Mouse (Mus musculus) forebrain, embryonic 15.5 days (tissue): Measurements from ENCODE around the gene Xrra1. TPM values are rescaled to one million over a fixed set of nuclear protein-coding genes. Genes with fewer than 3 reads are reported as not detected.

Experiments
- ATAC-seq: fragments of 200-750 bp; cut with Nextera tagmentation; replicated peaks from 2 replicates; pipeline ENCODE4 v1.8.0; 2017; ENCODE audit warnings: mild to moderate bottlenecking, moderate TSS enrichment, moderate library complexity
- H3K27ac ChIP-seq: fragments of 300-500 bp; sonication (generic); replicated peaks from 2 replicates; pipeline ENCODE4 v1.5.1; 2015; ENCODE audit warnings: mild to moderate bottlenecking, inconsistent platforms
- H3K27me3 ChIP-seq: fragments of 300-500 bp; sonication (generic); 2 replicates; pipeline ENCODE4 v1.6.1; 2015; ENCODE audit warnings: inconsistent platforms
- H3K36me3 ChIP-seq: fragments of 300-500 bp; sonication (generic); 2 replicates; pipeline ENCODE4 v1.6.1; 2015; ENCODE audit warnings: mild to moderate bottlenecking, inconsistent platforms
- H3K4me1 ChIP-seq: fragments of 300-500 bp; sonication (generic); 2 replicates; pipeline ENCODE4 v1.6.1; 2015; ENCODE audit warnings: inconsistent platforms
- H3K4me2 ChIP-seq: fragments of 300-500 bp; sonication (generic); replicated peaks from 2 replicates; pipeline ENCODE4 v1.6.1; 2015; ENCODE audit warnings: mild to moderate bottlenecking, inconsistent platforms
- H3K4me3 ChIP-seq: fragments of 300-500 bp; sonication (generic); 2 replicates; pipeline ENCODE4 v1.5.1; 2015; ENCODE audit warnings: mild to moderate bottlenecking, inconsistent platforms
- H3K9ac ChIP-seq: fragments of 300-500 bp; sonication (generic); replicated peaks from 2 replicates; pipeline ENCODE4 v1.6.1; 2015; ENCODE audit warnings: mild to moderate bottlenecking, inconsistent platforms
- H3K9me3 ChIP-seq: fragments of 300-500 bp; sonication (generic); 2 replicates; pipeline ENCODE4 v1.6.1; 2016; ENCODE audit warnings: inconsistent platforms
- WGBS: fragments of 180-500 bp; shearing (Covaris S2); methylation state at CpG from one replicate; pipeline ENCODE4 v1.1.7; 2015; ENCODE audit warnings: mixed read lengths; 5-methylcytosine and 5-hydroxymethylcytosine counted together
- polyA plus RNA-seq: library from polyadenylated mRNA; unstranded; fragments of >200 nt; fragmentation: Nextera tagmentation; extraction: Ambion mirVana; gene quantifications from 2 replicates; pipeline ENCODE4 v1.2.1, GENCODE M21; 2015

Xrra1 gene
- polyA plus RNA-seq, 1 experiment from 2014 or later, result 0.65 TPM

DNA sequence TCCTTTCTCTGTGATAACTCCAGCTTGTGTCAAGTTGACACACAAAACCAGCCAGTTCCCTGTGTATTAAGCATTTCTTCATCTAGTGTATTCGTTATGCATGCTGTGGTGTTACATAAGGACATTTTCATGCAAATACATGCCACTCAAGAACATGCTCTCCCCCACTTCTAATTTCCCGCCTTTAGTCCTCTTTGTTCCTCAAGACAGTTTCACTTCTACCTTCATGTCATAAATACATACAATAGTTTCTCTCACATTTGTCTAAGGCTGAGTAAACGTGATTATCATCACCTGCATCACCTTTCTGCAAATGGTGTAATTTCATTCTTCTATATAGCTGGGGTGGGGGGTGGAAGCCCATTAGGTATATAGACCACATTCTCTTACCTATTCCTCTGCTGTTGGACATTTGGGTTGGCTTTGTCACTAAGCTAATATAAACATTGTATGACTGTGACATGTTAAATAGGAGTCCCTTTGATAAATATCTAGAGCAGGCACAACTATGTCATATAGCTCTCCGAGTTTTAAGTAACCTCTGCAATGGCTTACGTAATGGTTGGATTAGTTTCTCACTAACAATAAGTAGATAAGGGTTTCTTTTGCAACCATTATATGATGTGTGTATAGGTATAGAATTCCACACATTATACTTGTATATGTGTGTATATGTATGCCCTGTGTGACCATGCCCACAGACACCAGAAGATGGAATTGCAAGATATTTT, 25.6 kb upstream of the Xrra1 start:
- no peaks in the 10 kb centered on the region for H3K27me3 ChIP-seq
- WGBS, result 83% methylated on average over 5 of the region's 5 CpGs
- H3K27ac ChIP-seq, result no peak overlapping the region
- no peak overlapping the region for H3K4me2 ChIP-seq
- no peak overlapping the region for H3K4me3 ChIP-seq
- no peak for ATAC-seq
- no peak overlapping the region for H3K9ac ChIP-seq
- 0 out of 2 replicates have a peak, but pooled peaks cover 5% of the 10 kb centered on the region for H3K4me1 ChIP-seq
- H3K36me3 ChIP-seq, result peaks cover 10% of the 10 kb centered on the region
- H3K9me3 ChIP-seq, result no peaks in the 10 kb centered on the region

DNA sequence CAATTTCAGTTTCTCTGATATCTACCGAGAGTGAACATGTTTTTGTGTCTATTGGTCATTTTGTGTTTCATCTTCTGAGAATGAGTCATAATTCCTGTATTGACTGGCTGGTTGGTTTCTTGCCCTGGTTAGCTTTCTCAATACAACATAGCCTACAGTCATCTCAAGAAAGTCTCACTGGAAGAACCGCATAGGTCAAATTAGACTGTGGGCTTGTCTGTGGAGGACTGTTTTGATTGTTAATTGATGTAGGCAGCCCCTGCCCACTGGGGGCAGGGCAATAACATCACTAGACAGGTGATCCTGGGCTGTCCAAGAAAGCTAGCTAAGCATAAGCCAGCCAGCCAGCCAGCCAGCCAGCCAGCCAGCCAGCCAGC, 25.1 kb upstream of the Xrra1 start:
- Histone ChIP-seq H3K9ac (no peak overlapping the region), H3K27ac (no peak overlapping the region), H3K27me3 (no peaks in the 10 kb centered on the region), H3K9me3 (no peaks in the 10 kb centered on the region), H3K4me2 (no peak overlapping the region), H3K4me1 (no peaks in the 10 kb centered on the region), H3K4me3 (no peak overlapping the region), H3K36me3 (peaks cover 15% of the 10 kb centered on the region)
- no peak for ATAC-seq
- WGBS, result 88% methylated on average over 2 of the region's 2 CpGs

GRCm38 (mm10) chr7:99834314-99834853, 24.5 kb upstream of the Xrra1 start:
- no peak overlapping the region for H3K4me3 ChIP-seq
- no peaks in the 10 kb centered on the region for H3K4me1 ChIP-seq
- no peaks in the 10 kb centered on the region for H3K9me3 ChIP-seq
- 83% methylated on average over 5 of the region's 5 CpGs for WGBS
- no peak overlapping the region for H3K27ac ChIP-seq
- H3K9ac ChIP-seq, result no peak overlapping the region
- peaks cover 20% of the 10 kb centered on the region for H3K36me3 ChIP-seq
- H3K27me3 ChIP-seq, result no peaks in the 10 kb centered on the region
- no peak overlapping the region for H3K4me2 ChIP-seq
- ATAC-seq, result no peak

GRCm38 (mm10) chr7:99836781-99837180, 22.1 kb upstream of the Xrra1 start:
- Histone ChIP-seq H3K4me1 (no peaks in the 10 kb centered on the region), H3K4me3 (no peak overlapping the region), H3K27me3 (no peaks in the 10 kb centered on the region), H3K4me2 (no peak overlapping the region), H3K9me3 (no peaks in the 10 kb centered on the region), H3K36me3 (peaks cover 43% of the 10 kb centered on the region), H3K9ac (no peak overlapping the region), H3K27ac (no peak overlapping the region)
- ATAC-seq, result no peak
- WGBS, result 38% methylated on average over 4 of the region's 4 CpGs

DNA sequence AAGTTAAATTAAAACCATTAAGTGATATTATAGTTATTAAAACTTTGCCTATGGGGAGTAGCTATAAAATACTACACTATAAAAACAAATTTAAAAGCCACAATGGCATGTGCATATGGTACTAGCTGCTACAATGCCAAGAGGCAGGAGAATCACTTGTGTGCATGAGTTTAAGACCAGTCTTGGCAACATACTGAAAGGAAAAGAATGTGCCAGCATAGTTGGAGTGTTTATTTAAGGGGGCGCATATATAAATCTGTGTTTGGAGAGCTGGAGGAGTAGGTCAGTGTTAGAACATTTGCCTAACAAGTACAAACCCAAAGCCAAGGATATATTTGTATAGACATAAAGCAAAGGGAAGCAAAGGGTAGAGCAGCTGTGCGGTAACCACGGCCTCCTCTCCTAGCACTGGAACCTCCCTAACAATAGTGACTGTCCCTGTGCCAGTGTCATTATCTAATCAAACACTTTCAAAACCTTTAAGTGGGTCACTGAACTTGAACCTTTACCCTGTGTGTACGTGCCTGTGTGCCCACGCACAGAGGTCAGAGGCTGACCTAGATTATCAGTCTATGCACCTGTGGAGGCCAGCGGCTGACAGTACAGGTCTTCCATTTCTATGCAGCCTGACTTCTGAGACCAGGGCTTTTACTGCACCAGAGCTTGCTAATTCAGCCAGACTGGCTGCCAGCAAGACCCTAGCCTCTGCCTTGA, 21.4 kb upstream of the Xrra1 start:
- Histone ChIP-seq H3K36me3 (peaks cover 50% of the 10 kb centered on the region), H3K4me1 (no peaks in the 10 kb centered on the region), H3K9me3 (no peaks in the 10 kb centered on the region), H3K27ac (no peak overlapping the region), H3K9ac (no peak overlapping the region), H3K27me3 (no peaks in the 10 kb centered on the region), H3K4me3 (no peak overlapping the region), H3K4me2 (no peak overlapping the region)
- ATAC-seq, result no peak
- WGBS, result 80% methylated on average over 6 of the region's 6 CpGs

GRCm38 (mm10) chr7:99838241-99838640, 20.7 kb upstream of the Xrra1 start:
- no peaks in the 10 kb centered on the region for H3K4me1 ChIP-seq
- H3K9me3 ChIP-seq, result no peaks in the 10 kb centered on the region
- WGBS, result 89% methylated on average over 3 of the region's 3 CpGs
- H3K9ac ChIP-seq, result no peak overlapping the region
- no peak for ATAC-seq
- no peak overlapping the region for H3K27ac ChIP-seq
- H3K4me3 ChIP-seq, result no peak overlapping the region
- no peaks in the 10 kb centered on the region for H3K27me3 ChIP-seq
- H3K4me2 ChIP-seq, result no peak overlapping the region
- peaks cover 57% of the 10 kb centered on the region for H3K36me3 ChIP-seq

DNA sequence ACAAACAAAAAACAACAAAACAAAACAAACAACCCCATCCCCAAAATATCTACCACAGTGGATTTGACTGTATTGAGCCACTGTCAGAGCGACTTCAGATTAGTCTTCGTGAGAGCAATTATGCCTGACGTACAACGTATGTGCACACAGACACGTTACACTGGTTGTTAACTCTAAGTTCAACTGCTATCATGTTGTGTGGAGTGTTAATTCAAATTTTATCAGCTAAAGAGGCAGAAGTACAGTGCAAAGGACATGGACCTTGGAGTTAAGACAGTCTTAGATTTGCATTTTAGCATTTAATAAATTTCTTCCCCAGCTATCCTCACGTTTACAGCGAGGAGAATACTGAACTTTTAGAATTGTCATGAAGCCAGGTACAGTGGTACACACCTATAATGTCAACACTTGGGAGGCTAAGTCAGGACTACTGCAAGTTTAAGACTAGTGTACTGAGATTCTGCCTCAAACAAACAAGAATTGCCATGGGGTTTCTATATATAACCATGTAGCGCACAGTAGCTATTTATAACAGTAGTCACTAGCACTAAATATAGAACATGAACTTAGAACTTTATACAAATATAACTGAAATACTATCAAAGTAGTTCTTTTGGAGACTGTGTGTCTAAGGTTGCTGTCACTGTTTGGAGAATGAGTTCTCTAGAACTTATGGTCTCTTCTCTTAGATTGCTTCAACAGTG, 13.2 kb upstream of the Xrra1 start:
- WGBS, result 95% methylated on average over 8 of the region's 8 CpGs
- Histone ChIP-seq H3K9me3 (no peaks in the 10 kb centered on the region), H3K27me3 (no peaks in the 10 kb centered on the region), H3K4me2 (no peak overlapping the region), H3K4me3 (no peak overlapping the region), H3K27ac (no peak overlapping the region), H3K36me3 (peaks cover 73% of the 10 kb centered on the region), H3K4me1 (no peaks in the 10 kb centered on the region), H3K9ac (no peak overlapping the region)
- no peak for ATAC-seq

GRCm38 (mm10) chr7:99850534-99850933, 8.4 kb upstream of the Xrra1 start:
- Histone ChIP-seq H3K27ac (no peak overlapping the region), H3K4me2 (no peak overlapping the region), H3K27me3 (no peaks in the 10 kb centered on the region), H3K4me1 (peaks cover 8% of the 10 kb centered on the region), H3K9ac (no peak overlapping the region), H3K36me3 (peaks cover 32% of the 10 kb centered on the region), H3K9me3 (no peaks in the 10 kb centered on the region), H3K4me3 (no peak overlapping the region)
- no peak for ATAC-seq
- 84% methylated on average over 5 of the region's 5 CpGs for WGBS

DNA sequence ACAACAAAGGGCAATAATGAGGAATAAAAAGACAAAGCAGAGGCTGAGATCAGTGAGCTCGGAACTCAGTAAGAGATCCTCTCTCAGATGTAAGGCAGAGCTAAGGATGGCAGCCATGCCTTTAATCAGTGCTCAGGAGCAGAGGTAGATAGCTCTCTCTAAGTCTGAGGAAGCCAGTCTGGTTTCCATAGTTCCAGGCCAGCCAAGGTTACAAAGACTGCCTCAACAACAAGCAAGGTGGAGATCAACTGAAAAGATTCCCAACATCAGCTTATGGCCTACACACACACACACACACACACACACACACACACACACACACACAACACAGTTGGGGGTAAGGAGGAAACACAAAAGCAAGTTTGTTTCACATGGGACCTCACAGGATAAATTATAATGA, 7.8 kb upstream of the Xrra1 start:
- Histone ChIP-seq H3K4me1 (peaks cover 12% of the 10 kb centered on the region), H3K36me3 (peaks cover 26% of the 10 kb centered on the region), H3K27me3 (no peaks in the 10 kb centered on the region), H3K9ac (no peak overlapping the region), H3K9me3 (no peaks in the 10 kb centered on the region), H3K4me3 (no peak overlapping the region), H3K4me2 (no peak overlapping the region), H3K27ac (no peak overlapping the region)
- no peak for ATAC-seq
- WGBS, result 48% methylated on average over 1 of the region's 1 CpGs

DNA sequence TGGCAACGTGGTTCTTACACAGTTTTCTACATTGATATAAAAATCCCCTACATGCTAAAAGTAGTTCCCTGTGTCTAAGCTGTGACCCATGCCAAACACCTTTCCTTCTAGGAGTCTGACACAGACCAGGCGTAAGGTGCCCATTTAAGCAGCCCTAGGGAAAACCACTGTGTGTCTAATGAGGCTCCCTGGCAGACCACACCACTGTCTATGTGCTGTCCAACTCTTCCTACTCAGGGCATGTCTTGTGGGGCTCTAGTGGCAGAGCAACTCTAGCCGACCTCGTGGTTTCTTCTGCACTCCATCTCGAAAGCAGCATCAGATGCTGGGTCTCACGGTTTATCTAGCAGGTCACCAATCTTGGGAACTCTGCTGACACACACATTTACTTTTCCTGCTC, 7.3 kb upstream of the Xrra1 start:
- no peaks in the 10 kb centered on the region for H3K27me3 ChIP-seq
- WGBS, result 90% methylated on average over 6 of the region's 6 CpGs
- H3K4me2 ChIP-seq, result no peak overlapping the region
- no peak overlapping the region for H3K4me3 ChIP-seq
- H3K4me1 ChIP-seq, result peaks cover 17% of the 10 kb centered on the region
- ATAC-seq, result no peak
- no peak overlapping the region for H3K27ac ChIP-seq
- H3K9me3 ChIP-seq, result no peaks in the 10 kb centered on the region
- no peak overlapping the region for H3K9ac ChIP-seq
- H3K36me3 ChIP-seq, result peaks cover 21% of the 10 kb centered on the region

DNA sequence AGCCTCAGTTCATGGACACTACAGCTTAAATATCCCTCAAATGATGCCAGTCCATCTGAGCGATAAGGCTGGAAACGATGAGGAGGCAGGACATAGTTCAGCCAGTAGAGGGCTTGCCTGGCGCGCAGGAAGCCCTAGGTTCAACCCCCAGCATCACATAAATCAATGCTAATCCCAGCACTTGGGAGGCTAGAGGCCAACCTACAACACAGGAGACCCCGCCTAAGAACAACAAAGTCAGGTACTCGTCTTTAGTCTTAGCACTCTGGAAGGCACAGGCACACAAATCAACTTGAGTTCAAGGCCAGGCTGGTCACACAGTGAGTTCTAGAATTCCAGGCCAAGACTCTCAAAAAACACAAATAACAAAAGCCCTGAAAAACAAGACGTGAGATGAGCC, 5.6 kb upstream of the Xrra1 start:
- no peak overlapping the region for H3K27ac ChIP-seq
- peaks cover 28% of the 10 kb centered on the region for H3K4me1 ChIP-seq
- peaks cover 10% of the 10 kb centered on the region for H3K36me3 ChIP-seq
- no peaks in the 10 kb centered on the region for H3K27me3 ChIP-seq
- no peaks in the 10 kb centered on the region for H3K9me3 ChIP-seq
- ATAC-seq, result no peak
- H3K9ac ChIP-seq, result no peak overlapping the region
- WGBS, result 93% methylated on average over 7 of the region's 7 CpGs
- no peak overlapping the region for H3K4me2 ChIP-seq
- no peak overlapping the region for H3K4me3 ChIP-seq

- 96% methylated on average over 4 of the region's 4 CpGs for WGBS
- Histone ChIP-seq H3K4me2 (no peak overlapping the region), H3K9me3 (no peaks in the 10 kb centered on the region), H3K27ac (no peak overlapping the region), H3K27me3 (no peaks in the 10 kb centered on the region), H3K36me3 (peaks cover 3% of the 10 kb centered on the region; the same call in 1 of the 2 replicates), H3K4me1 (peaks cover 28% of the 10 kb centered on the region), H3K4me3 (no peak overlapping the region), H3K9ac (no peak overlapping the region)
- no peak for ATAC-seq
Measured at GRCm38 (mm10) chr7:99854311-99854710, 4.6 kb upstream of the Xrra1 start.
